Mouse (Mus musculus) A20 (cell line): ENCODE results near the gene Gm47985.

Source experiments
- DNase-seq: peaks from one replicate; pipeline ENCODE4 v3.0.0-alpha.2; 2011; ENCODE audit warnings: low read depth, low spot score

Gm47985 gene

DNA sequence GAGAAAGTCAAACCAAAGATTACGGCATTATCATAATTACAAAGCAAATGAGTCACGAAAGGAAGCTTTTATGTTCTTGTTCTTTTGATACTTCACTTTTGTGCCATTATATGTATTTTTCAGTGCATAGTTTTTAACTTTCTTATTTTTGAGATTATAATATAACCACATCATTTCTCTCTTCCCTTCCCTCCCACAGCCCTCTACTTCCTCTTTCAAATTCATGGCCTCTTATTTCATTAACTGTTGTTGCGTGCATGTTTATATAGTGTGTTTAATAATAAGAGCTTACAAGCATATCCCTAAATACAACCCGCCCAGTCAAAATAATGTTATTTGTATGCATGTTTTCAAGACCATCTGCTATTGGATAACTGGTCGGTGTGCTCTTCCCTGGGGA is 36.7 kb downstream of the Gm47985 start:
- peak; percentile 33 for DNase-seq

DNA sequence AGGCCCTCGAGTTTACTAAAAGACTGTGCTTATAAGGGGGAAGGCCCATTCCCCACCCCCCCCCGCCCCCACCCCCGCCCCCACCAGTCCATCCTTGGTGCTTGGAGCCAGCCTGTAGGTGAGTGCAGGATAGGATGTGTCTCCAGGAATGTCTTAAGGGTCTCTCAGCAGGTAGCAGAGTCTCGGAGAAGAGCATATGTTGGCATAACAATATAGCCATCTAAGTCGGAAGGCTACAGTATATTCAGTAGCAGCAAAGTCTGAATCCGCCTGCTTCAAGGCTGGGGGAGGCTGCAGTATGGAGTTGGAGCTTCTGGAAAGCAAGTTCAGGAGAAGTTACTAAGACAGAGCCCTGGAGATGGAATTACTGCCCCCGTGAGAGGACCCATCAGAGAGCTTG is 37.8 kb downstream of the Gm47985 start:
- DNase-seq = no peak

DNA sequence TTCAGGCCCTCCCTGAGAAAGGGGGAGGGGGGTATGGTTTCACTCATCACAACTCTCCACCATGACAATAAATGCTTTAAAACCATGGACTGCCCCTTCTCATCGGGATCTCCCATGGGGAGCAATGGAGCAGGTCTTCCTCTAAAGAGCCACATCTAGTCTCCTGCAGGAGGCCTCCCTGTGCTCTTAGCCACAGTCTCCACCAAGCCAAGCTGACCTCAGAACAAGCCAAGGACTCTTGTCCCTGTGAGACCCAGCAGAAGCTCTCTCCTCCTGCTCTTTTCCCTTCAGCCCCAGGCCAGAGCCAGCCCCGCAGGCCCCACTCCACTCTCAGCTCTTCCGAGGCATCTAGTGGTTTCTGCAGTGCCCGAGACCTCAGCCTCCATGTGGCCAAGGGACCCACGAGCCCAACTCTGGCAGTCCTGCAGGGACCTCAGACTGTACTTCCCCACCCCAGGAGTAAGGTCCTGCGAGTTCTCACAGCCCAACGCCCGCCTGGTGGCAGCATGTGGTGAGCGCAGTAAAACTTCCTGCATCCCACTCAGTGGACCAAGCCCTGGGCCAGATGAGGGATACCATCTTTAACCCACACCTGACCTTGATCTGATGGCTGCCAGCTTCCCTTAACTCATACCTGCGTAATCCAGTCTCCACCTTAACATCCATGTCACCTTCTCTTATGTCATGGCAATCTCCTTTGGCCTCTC is 40.4 kb downstream of the Gm47985 start:
- no peak for DNase-seq

DNA sequence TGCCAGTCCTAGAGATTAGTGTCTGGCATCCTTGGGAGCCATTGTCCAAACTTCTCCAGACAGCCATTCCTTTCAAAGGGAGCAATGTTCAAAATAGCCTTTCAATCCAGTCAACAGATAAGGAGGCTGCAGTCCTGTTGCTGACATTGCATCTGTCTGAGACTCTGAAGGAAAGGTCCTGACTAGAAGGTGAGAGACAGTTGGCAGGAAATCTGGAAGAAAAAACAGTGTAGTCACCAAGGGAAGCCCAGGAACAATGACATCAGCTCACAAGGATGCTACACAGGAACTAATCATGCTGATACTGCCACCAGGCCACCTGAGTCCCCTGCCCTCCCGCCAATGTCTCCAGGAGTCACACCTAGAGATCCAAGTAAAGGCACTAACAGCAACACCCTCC is 41.0 kb downstream of the Gm47985 start:
- no peak for DNase-seq

DNA sequence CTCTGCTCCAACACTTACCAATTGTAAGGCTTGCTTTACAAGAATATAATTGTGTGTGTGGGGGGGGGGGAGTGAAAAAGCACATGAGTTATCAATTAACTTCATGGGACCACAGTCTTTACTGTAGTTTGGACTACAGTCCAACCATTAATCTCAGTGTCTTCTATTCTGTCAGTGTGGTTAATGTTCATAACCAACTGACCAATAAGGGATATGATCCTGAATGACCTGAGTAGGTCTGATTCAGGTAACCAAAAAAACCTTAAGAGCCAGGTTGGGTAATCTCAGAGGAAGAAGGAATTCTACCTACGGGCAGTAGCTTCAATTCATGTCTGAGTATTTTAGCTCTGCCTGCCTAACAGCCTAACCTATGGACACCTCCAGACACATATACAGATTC is 42.2 kb downstream of the Gm47985 start:
- no peak for DNase-seq

DNA sequence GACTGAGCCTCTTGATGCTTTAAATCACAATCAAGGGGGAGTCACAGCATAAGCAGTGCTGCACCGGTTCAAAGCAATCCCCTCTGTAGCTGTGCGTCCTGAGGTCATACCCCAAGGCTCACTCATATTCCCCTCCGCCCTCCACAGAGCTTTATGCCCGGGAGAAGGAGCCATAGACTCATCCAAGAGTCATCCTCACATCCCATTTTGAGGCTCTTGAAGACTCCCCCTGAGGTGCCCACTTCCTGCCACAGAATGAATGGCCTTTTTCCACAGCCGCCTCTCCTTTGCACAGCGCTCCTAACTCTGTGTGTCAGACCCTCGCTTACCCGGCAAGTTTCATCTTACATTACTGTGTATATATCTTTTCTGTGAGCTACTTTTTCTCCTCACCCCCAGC is 45.2 kb downstream of the Gm47985 start:
- DNase-seq = no peak

DNA sequence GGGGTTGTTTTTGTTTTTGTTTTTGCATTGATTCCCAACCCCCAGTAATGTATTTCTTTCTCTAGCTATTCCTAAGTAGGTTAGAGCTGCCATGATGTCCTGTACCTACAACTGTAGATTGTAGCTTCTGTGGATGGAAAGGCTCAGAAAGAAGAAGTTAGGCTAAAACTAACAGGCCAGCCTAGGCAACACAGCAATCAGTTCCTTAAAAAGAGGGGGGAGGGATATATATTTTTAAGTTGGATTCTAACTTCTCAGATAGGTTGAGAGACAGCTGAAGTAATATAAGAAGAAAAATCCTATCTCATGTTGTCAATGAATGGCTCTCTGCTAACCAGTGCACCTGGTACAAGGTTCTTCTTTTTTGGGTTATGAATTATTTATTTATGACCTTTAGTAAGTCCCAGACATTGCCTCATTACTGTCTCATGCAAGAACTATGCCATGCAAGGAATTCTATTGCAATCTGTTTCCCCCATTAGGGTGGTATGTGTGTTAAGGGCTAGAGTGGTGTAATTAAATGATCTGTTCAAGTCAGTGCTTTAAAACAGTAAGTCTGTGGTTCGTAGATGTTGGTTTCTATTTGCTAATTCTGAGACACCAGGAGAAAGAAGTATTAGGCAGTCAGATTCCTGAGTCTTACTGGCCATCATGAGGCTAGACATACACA is 46.1 kb downstream of the Gm47985 start:
- DNase-seq = peak; percentile 33

DNA sequence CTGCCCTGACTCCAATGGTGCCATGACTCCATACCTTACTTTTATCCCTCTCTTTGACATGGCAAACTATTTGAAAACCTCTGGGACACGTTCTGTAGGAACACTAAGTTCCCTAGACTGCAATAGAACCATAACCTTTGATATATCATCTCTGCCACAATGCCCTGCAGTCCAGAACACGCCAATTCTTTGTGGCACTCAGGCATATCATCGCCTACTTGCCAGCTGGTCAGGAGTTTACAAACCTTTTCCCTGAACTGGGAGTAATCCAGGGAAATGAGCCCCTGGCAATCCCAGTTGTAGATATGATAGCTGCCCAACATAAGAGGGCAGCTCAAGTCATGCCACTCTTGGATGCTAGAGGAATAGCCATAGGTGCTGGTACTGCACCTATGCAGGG is 50.0 kb downstream of the Gm47985 start:
- no peak for DNase-seq

DNA sequence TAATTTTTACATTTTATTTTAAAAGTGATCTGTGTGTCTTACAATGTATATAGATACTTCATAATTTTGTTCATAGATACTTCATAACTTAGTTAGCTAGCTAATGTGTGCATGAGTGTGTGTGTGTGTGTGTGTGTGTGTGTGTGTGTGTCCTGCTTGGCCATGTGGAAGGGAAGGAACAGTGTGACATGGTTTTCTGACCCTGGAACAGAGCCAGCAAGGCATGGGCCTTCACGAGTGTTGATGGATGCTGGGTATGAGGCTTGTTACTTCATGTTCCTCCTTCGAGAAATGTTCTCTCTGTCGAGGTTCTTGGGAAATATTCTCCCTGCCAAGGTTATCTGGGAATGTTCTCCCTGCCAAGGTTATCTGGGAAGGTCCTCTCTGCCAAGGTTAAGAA is 51.4 kb downstream of the Gm47985 start:
- no peak for DNase-seq
